Comparison of ENCODE assay signal across 8 mouse cellular contexts in genomic region chr19:45229378-45230135, GRCm38 (mm10). TPM values are rescaled to one million over a fixed set of nuclear protein-coding genes. Genes with fewer than 3 reads are reported as not detected.
A peak's percentile ranks its signal among the peaks of the same experiment; 100 is the strongest.
DNase-seq lines count a peak whose midpoint lies in the region; ATAC-seq and TF ChIP-seq lines count a peak whose summit lies in the region.

No protein-coding gene starts in this region.

- no peaks in the 10 kb centered on the region for H3K9me3 ChIP-seq in forebrain, embryonic 11.5 days (ENCODE audit: control insufficient read depth, low read length)
- no peaks in the 10 kb centered on the region for H3K9me3 ChIP-seq in forebrain, postnatal 0 days (ENCODE audit: low read length)
- no peaks in the 10 kb centered on the region for H3K9me3 ChIP-seq in liver, embryonic 12.5 days (replicated peaks)

- no peaks in the 10 kb centered on the region for H3K36me3 ChIP-seq in forebrain, embryonic 11.5 days (ENCODE audit: control insufficient read depth, insufficient read depth, low read length)
- no peaks in the 10 kb centered on the region for H3K36me3 ChIP-seq in forebrain, postnatal 0 days (ENCODE audit: insufficient read depth)
- no peaks in the 10 kb centered on the region for H3K36me3 ChIP-seq in spleen, adult 2 months (ENCODE audit: control insufficient read depth, insufficient read depth, low read length)
- no peaks in the 10 kb centered on the region for H3K36me3 ChIP-seq in liver, embryonic 12.5 days

- no peak overlapping the region for H3K9ac ChIP-seq in forebrain, embryonic 11.5 days (ENCODE audit: low read length)
- H3K9ac ChIP-seq in forebrain, postnatal 0 days, result no peak overlapping the region
- H3K9ac ChIP-seq in liver, embryonic 12.5 days, result no peak overlapping the region

- TF ChIP-seq POLR2A in spleen, adult 2 months (IDR thresholded peaks at IDR 0.05; ENCODE audit: low read depth, low read length), result no peak

- TF ChIP-seq CTCF in forebrain, postnatal 0 days (IDR thresholded peaks at IDR 0.05; ENCODE audit: low read depth), result no peak
- TF ChIP-seq CTCF in spleen, adult 2 months (IDR thresholded peaks at IDR 0.05; ENCODE audit: extremely low read depth, insufficient read depth, insufficient read length, insufficient replicate concordance), result no peak

- intact Hi-C loops in left cerebral cortex, postnatal 4 days (cut with DNase I), result no loop called here

- peak; percentile 60 for DNase-seq in forebrain, embryonic 11.5 days (ENCODE audit: low spot score)
- DNase-seq in forebrain, postnatal 0 days, result no peak
- peak in 1 of 2 experiments; percentile 41 for DNase-seq in spleen, adult 2 months (ENCODE audit: low read depth in 1 of 2, low spot score in 2 of 2)
- no peak for DNase-seq in spleen, postnatal 4 days (ENCODE audit: low spot score in 2 of 2)
- no peak for DNase-seq in frontal cortex, postnatal 14 days (ENCODE audit: low spot score in 2 of 2)
- DNase-seq in layer of hippocampus, adult 9-11 months, result no peak
- no peak for DNase-seq in left cerebral cortex, postnatal 4 days

- no peak overlapping the region for H3K27ac ChIP-seq in forebrain, embryonic 11.5 days (ENCODE audit: low read depth, low read length)
- H3K27ac ChIP-seq in forebrain, postnatal 0 days (ENCODE audit: low read depth, low read length), result no peak overlapping the region
- H3K27ac ChIP-seq in spleen, adult 2 months (ENCODE audit: insufficient read depth, low read length), result no peak overlapping the region
- H3K27ac ChIP-seq in liver, embryonic 12.5 days, result no peak overlapping the region

- H3K4me1 ChIP-seq in forebrain, embryonic 11.5 days (replicated peaks; ENCODE audit: control insufficient read depth, insufficient read depth, low read length), result peaks cover 8% of the 10 kb centered on the region
- H3K4me1 ChIP-seq in forebrain, postnatal 0 days (ENCODE audit: insufficient read depth), result no peaks in the 10 kb centered on the region
- H3K4me1 ChIP-seq in spleen, adult 2 months (ENCODE audit: control insufficient read depth, insufficient read depth, insufficient read length), result peaks cover 12% of the 10 kb centered on the region
- H3K4me1 ChIP-seq in liver, embryonic 12.5 days, result peaks cover 21% of the 10 kb centered on the region; the same call in 1 of the 2 replicates

- 1% methylated on average over 33 of the region's 33 CpGs for WGBS in forebrain, embryonic 11.5 days
- 2% methylated on average over 33 of the region's 33 CpGs for WGBS in forebrain, postnatal 0 days
- WGBS in spleen, adult 2 months, result 3% methylated on average over 33 of the region's 33 CpGs
- WGBS in liver, embryonic 12.5 days (ENCODE audit: insufficient replicate concordance), result 1% methylated on average over 33 of the region's 33 CpGs

- peaks cover 88% of the 10 kb centered on the region for H3K27me3 ChIP-seq in forebrain, embryonic 11.5 days (ENCODE audit: control insufficient read depth, insufficient read depth, low read length)
- peaks cover 82% of the 10 kb centered on the region for H3K27me3 ChIP-seq in forebrain, postnatal 0 days (ENCODE audit: insufficient read depth, low read length)
- peaks cover 55% of the 10 kb centered on the region for H3K27me3 ChIP-seq in spleen, adult 2 months (ENCODE audit: control insufficient read depth, insufficient read depth, low read length)
- H3K27me3 ChIP-seq in liver, embryonic 12.5 days (replicated peaks), result peaks cover 100% of the 10 kb centered on the region

- no peak for ATAC-seq in forebrain, embryonic 11.5 days (replicated peaks; ENCODE audit: low FRiP score)
- ATAC-seq in forebrain, postnatal 0 days, result no peak
- no peak for ATAC-seq in liver, embryonic 12.5 days

- no peak overlapping the region for H3K4me3 ChIP-seq in forebrain, embryonic 11.5 days (ENCODE audit: low read depth, low read length)
- H3K4me3 ChIP-seq in forebrain, postnatal 0 days (ENCODE audit: low read depth, low read length), result no peak overlapping the region; the same call in 1 of the 2 replicates
- peak overlapping the region; percentile 42; the same call in 1 of the 2 replicates for H3K4me3 ChIP-seq in spleen, adult 2 months (ENCODE audit: extremely low read depth, insufficient read depth, insufficient read length)
- H3K4me3 ChIP-seq in liver, embryonic 12.5 days, result peak overlapping the region; percentile 30; the same call in 1 of the 2 replicates

- no peak overlapping the region for H3K4me2 ChIP-seq in forebrain, embryonic 11.5 days (ENCODE audit: low read depth, low read length, severe bottlenecking)
- H3K4me2 ChIP-seq in forebrain, postnatal 0 days (ENCODE audit: low read depth), result no peak overlapping the region
- H3K4me2 ChIP-seq in liver, embryonic 12.5 days, result peak overlapping the region; percentile 50

RNA-seq across cellular contexts. Expression of gene Lbx1, which starts 6.1 kb away (rescaled TPM):
- polyA plus RNA-seq in forebrain, embryonic 11.5 days (2014; fragmentation: Nextera tagmentation; extraction: Ambion mirVana), result 0.11 TPM in 1 of 2 replicates, not detected in the other
- total RNA-seq in forebrain, postnatal 0 days (2014; rRNA removed), result not detected in 2 replicates
- not detected in 2 replicates for polyA plus RNA-seq in forebrain, postnatal 0 days (2015; fragmentation: Nextera tagmentation; extraction: Ambion mirVana)
- polyA plus RNA-seq in spleen, adult 2 months (2012; rRNA removed), result not detected in 2 replicates
- polyA plus RNA-seq in liver, embryonic 12.5 days (2016; fragmentation: Nextera tagmentation; extraction: Ambion mirVana), result 0.07 and 0.08 TPM in 2 replicates
- not detected for total RNA-seq in left cerebral cortex, postnatal 4 days (2021)

Comparison
In these comparisons a context has a peak if more than half of its experiments do, and no peak if none do; other contexts are left out.
1. H3K4me3 ChIP-seq: peak in spleen, adult 2 months (single experiment) and liver, embryonic 12.5 days (single experiment); none in forebrain, embryonic 11.5 days (single experiment) and forebrain, postnatal 0 days (single experiment).